Mouse (Mus musculus): ENCODE data around the gene Lrrc51.

Gene Lrrc51

DNA sequence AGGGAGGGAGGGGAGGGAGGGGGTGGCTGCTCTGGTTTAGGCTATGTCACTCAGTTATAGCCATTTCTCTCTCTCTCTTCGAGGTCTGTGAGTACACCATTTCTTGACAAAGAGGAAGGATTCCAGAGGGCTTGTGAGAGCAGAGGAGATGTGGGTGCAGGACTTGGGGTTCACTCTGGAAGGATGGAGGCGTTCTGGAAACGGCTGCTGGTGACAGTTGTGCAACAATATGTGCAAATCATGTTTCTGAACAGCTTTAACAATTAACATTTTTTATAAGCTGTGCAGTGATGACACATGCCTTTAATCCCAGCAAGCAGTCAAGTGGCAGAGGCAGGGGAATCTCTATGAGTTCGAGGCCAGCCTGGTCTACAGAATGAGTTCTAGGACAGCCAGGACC lies 52.8 kb downstream of the Lrrc51 start:
- DNase-seq, result no peak

DNA sequence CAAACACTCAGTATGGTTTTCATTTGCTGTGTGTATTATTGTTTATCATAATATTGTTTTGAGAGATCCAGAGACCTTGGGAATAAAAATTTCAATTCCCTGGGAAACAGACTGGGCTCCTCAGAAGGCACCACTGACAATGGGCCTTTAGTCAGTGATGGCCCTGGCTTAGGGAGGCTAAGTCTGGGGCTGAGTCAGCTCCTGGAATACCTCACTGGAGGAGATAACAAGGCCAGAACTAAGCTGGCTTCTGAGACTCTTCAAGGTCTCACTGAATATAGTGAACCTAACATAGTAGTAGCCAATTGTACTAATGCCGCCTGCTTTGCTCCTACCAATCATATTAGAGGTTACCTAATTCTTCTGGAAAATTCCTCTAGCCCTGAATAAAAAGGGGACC lies 57.7 kb downstream of the Lrrc51 start:
- DNase-seq, result no peak

- no peak for DNase-seq
These were observed 62.4 kb downstream of the Lrrc51 start for GRCm38 (mm10) chr7:101871296-101871695.

DNA sequence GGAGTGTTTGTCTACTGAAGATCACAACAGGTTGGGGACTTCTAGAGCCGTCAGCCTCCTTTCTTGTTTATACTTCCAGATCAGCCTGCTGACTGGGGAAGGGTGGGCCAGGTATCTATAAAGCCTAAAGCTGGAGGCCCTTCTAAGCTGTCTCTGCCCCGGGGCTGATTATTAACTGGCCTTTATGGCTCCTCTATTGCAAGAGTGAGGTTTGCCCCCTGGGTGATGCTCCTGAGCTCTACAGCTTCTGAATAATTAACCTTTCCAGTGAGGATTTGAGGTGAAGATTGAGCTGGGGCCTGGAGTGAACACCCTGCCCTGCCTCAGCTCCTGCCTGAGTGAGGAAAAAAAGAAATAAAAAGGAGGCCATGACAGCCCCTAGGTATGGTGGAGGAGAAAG lies 63.1 kb downstream of the Lrrc51 start, which contains the start of gene Folr1:
Gene Folr1, minus strand, starts transcription at position 160 of the 400 bp plus-strand sequence.
- no peak for DNase-seq

DNA sequence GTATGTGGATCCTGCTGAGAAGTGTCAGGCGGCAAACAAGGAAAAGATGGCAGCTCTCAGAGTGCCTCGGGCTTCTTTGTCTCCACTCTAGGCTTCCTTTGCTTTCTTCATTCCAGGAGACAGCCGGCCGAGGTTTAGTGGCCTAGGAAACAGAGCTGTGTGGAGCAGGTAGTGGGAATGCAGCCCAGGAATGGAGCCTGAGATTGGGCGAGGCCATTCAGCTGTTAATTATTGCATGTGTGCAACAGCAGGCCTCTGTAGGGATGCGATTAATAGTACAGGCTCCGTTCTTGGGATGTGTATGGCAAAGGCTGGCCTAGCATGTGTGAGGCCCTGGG lies 64.6 kb downstream of the Lrrc51 start:
- DNase-seq, result no peak

DNA sequence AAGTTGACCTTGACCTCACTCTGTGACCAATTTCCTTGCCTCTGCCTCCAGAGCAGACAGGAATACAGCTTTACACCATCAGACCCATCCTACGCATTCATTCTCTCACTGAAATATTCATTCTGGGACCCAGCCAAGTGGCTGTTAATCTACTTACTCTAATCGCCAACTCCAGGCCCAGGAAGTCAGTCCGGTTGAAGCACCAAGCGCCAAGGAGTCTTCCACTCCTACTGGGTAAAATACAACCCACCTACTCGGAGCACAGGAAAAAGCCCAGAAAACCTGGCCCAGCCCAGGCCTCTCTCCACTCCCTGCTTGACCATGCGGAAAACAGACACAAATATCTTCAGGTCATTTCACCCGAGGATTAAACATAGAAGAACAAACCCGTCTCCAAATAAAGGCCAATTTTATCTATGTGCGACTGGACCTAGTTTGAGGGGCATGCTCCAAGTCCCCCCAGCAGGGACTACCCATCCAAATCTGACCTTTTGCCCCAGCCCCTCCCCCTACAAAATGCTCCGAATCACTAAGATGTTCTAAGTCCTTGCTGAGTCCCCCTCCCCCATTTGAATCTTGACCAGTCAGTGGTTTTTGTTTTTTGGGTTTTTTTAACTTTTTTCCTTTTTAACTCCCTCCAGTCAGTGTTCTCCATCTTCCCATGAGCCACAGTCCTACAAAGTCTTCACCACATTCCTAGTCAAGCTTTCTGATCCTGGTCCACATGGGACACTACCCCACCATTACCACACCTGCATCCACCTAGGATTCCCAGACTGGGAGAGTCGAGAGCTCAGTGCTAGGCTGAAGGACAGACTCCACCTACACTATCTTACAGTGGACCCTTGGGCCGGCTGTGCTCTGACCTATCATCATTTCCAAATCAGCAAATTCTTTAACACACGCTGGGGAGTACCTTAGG lies 65.2 kb downstream of the Lrrc51 start:
- no peak for DNase-seq

- DNase-seq, result no peak
These were observed 66.2 kb downstream of the Lrrc51 start for GRCm38 (mm10) chr7:101867482-101867881.

- DNase-seq, result no peak
These were observed 67.0 kb downstream of the Lrrc51 start for GRCm38 (mm10) chr7:101866491-101867265.

- no peak for DNase-seq
These were observed 70.3 kb downstream of the Lrrc51 start, which contains the start of gene Anapc15 for GRCm38 (mm10) chr7:101863415-101863814. Gene Anapc15 (plus strand): TSS chr7:101863715.

Data from cerebellum, adult 8-10 months (tissue).